Mouse (Mus musculus): Measurements from ENCODE around the gene Ttll10. TPM values are rescaled to one million over a fixed set of nuclear protein-coding genes. Genes with fewer than 3 reads are reported as not detected.

Gene Ttll10
- polyA plus RNA-seq, 1 experiment, result not detected

DNA sequence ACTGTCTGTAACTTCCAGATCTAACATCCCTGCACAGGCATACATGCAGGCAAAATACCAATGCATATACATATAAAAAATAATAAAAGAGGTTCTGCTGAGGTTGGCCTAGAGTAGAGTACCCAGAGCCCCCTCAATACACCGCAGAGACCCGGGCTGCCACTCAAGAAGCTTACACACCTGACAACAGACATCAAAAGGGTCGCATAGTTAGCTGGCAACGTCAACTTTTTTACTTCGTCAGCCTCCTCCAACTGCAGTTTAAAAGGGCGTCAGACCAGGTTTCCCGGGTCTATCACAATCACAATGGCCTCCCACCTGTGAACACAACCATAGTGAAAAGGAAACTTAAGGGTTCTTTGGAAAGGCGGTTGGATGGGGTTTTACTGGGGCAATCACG lies 35.7 kb downstream of the Ttll10 start:
- no peak overlapping the region for H3K4me3 ChIP-seq (ENCODE audit: extremely low read depth, insufficient read depth, insufficient read length)
- no peaks in the 10 kb centered on the region for H3K27me3 ChIP-seq (ENCODE audit: control insufficient read depth, insufficient read depth, low read length)
- H3K27ac ChIP-seq (ENCODE audit: insufficient read depth, low read length), result no peak overlapping the region
- no peak for DNase-seq (ENCODE audit: low read depth in 1 of 2, low spot score in 2 of 2)
- H3K4me1 ChIP-seq (ENCODE audit: control insufficient read depth, insufficient read depth, insufficient read length), result peaks cover 14% of the 10 kb centered on the region; the same call in 1 of the 2 replicates
- H3K36me3 ChIP-seq (ENCODE audit: control insufficient read depth, insufficient read depth, low read length), result no peaks in the 10 kb centered on the region; the same call in 1 of the 2 replicates
- 86% methylated on average over 9 of the region's 9 CpGs for WGBS
- no peak for TF ChIP-seq CTCF (IDR thresholded peaks at IDR 0.05; ENCODE audit: extremely low read depth, insufficient read depth, insufficient read length, insufficient replicate concordance)
- TF ChIP-seq POLR2A (IDR thresholded peaks at IDR 0.05; ENCODE audit: low read depth, low read length), result no peak

DNA sequence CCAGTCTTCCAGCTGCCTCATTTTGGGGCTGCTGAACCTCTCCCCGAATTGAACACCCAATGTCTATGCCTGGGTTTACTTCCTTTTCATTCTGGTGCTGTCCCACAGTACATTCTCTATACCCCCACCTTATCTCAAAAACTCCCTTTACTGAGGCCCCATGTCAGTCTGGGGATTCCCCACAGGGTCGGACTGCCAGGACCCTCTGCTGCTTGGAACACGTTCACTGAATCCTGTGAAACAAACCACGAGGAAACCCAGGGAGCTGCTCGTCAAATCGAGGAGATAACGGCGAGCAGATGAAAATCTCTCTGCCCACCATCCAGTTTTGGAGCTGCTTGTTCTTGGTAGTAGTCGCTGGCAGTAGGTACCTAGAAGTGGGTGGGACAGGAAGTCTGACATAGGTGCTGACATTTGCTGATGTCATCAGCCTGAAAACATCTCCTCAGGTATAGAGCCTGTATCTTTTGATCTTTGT lies 37.2 kb downstream of the Ttll10 start:
- Histone ChIP-seq H3K4me3 (ENCODE audit: extremely low read depth, insufficient read depth, insufficient read length) (no peak overlapping the region), H3K27me3 (ENCODE audit: control insufficient read depth, insufficient read depth, low read length) (no peaks in the 10 kb centered on the region), H3K36me3 (ENCODE audit: control insufficient read depth, insufficient read depth, low read length) (no peaks in the 10 kb centered on the region), H3K27ac (ENCODE audit: insufficient read depth, low read length) (peak overlapping the region; percentile 89), H3K4me1 (ENCODE audit: control insufficient read depth, insufficient read depth, insufficient read length) (peaks cover 14% of the 10 kb centered on the region; the same call in 1 of the 2 replicates)
- DNase-seq (ENCODE audit: low read depth in 1 of 2, low spot score in 2 of 2), result peak in 1 of 2 experiments; percentile 63
- WGBS, result 44% methylated on average over 9 of the region's 9 CpGs
- no peak for TF ChIP-seq CTCF (IDR thresholded peaks at IDR 0.05; ENCODE audit: extremely low read depth, insufficient read depth, insufficient read length, insufficient replicate concordance)
- TF ChIP-seq POLR2A (IDR thresholded peaks at IDR 0.05; ENCODE audit: low read depth, low read length), result no peak; the same call in 1 of the 2 replicates

DNA sequence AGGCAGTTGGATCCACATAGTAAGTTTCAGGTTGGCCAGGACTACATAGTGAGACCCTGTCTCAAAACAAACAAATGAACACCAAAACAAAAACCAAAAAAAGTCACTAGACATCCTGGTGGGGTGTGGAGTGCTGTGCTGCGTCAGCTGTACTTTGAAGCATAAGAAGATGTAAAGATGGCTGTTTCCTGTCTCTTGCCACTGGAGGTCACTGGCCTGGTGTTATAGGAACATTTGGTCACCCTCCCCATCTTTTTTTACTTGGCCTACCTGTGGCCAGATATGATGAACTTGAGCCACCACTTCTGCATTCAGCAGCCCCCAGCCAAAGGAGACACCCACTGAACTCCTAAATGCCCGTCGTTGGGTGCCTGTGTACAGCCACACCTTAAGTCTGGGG lies 37.8 kb downstream of the Ttll10 start:
- no peak for DNase-seq (ENCODE audit: low read depth in 1 of 2, low spot score in 2 of 2)
- Histone ChIP-seq H3K27ac (ENCODE audit: insufficient read depth, low read length) (peak overlapping the region; percentile 89), H3K27me3 (ENCODE audit: control insufficient read depth, insufficient read depth, low read length) (no peaks in the 10 kb centered on the region), H3K36me3 (ENCODE audit: control insufficient read depth, insufficient read depth, low read length) (no peaks in the 10 kb centered on the region; the same call in 1 of the 2 replicates), H3K4me3 (ENCODE audit: extremely low read depth, insufficient read depth, insufficient read length) (no peak overlapping the region), H3K4me1 (ENCODE audit: control insufficient read depth, insufficient read depth, insufficient read length) (peaks cover 11% of the 10 kb centered on the region; the same call in 1 of the 2 replicates)
- WGBS, result 52% methylated on average over 3 of the region's 3 CpGs
- no peak for TF ChIP-seq POLR2A (IDR thresholded peaks at IDR 0.05; ENCODE audit: low read depth, low read length)
- TF ChIP-seq CTCF (IDR thresholded peaks at IDR 0.05; ENCODE audit: extremely low read depth, insufficient read depth, insufficient read length, insufficient replicate concordance), result no peak

DNA sequence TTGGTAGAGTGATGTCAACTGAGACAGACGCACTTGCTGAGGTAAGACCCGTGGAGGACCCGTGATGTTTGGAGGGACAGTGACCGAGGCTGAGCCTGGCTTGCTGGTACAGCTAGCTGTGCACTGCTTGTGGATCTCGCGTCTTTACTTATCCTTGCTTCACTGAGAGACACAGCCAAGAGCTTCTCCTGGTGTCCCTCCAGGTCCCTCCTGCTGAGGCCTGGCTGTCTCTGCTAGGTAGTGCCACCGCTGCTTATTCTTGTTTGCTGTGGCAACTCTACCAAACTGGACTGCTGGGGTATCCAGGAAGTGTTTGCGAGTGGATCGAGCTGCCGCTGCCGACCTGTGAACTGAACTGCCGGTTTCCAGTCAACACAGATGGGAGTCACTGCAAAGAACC lies 39.4 kb downstream of the Ttll10 start:
- WGBS, result 97% methylated on average over 12 of the region's 12 CpGs
- no peak overlapping the region for H3K4me3 ChIP-seq (ENCODE audit: extremely low read depth, insufficient read depth, insufficient read length)
- peaks cover 1% of the 10 kb centered on the region; the same call in 1 of the 2 replicates for H3K36me3 ChIP-seq (ENCODE audit: control insufficient read depth, insufficient read depth, low read length)
- DNase-seq (ENCODE audit: low read depth in 1 of 2, low spot score in 2 of 2), result no peak
- TF ChIP-seq CTCF (IDR thresholded peaks at IDR 0.05; ENCODE audit: extremely low read depth, insufficient read depth, insufficient read length, insufficient replicate concordance), result no peak
- no peak for TF ChIP-seq POLR2A (IDR thresholded peaks at IDR 0.05; ENCODE audit: low read depth, low read length)
- no peaks in the 10 kb centered on the region for H3K27me3 ChIP-seq (ENCODE audit: control insufficient read depth, insufficient read depth, low read length)
- peaks cover 3% of the 10 kb centered on the region; the same call in 1 of the 2 replicates for H3K4me1 ChIP-seq (ENCODE audit: control insufficient read depth, insufficient read depth, insufficient read length)
- no peak overlapping the region for H3K27ac ChIP-seq (ENCODE audit: insufficient read depth, low read length)

DNA sequence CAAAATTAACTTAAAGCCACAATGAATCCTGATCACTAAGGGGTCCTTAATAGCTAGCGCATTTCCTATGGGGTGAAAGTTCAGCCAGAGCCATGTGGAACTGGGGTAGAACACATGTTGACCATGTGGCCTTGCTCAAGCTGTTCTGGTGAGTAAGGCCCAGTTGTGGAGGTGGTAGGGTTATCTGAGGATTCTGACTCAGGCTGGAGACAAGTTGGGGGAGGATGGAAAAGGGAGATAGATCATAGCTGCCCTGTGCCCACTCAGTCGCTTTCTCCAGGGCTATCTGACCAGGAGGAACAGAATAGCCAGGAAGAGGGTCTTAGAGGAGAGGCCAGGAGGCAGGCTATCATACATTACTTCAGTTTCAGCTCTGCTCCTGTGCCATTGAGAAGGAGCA lies 44.8 kb downstream of the Ttll10 start:
- Histone ChIP-seq H3K27me3 (ENCODE audit: control insufficient read depth, insufficient read depth, low read length) (no peaks in the 10 kb centered on the region), H3K4me3 (ENCODE audit: extremely low read depth, insufficient read depth, insufficient read length) (peak overlapping the region; percentile 5; the same call in 1 of the 2 replicates), H3K4me1 (ENCODE audit: control insufficient read depth, insufficient read depth, insufficient read length) (no peaks in the 10 kb centered on the region), H3K36me3 (ENCODE audit: control insufficient read depth, insufficient read depth, low read length) (peaks cover 16% of the 10 kb centered on the region), H3K27ac (ENCODE audit: insufficient read depth, low read length) (no peak overlapping the region)
- DNase-seq (ENCODE audit: low read depth in 1 of 2, low spot score in 2 of 2), result no peak
- TF ChIP-seq POLR2A (IDR thresholded peaks at IDR 0.05; ENCODE audit: low read depth, low read length), result no peak
- TF ChIP-seq CTCF (IDR thresholded peaks at IDR 0.05; ENCODE audit: extremely low read depth, insufficient read depth, insufficient read length, insufficient replicate concordance), result no peak
- WGBS, result 90% methylated on average over 2 of the region's 2 CpGs

DNA sequence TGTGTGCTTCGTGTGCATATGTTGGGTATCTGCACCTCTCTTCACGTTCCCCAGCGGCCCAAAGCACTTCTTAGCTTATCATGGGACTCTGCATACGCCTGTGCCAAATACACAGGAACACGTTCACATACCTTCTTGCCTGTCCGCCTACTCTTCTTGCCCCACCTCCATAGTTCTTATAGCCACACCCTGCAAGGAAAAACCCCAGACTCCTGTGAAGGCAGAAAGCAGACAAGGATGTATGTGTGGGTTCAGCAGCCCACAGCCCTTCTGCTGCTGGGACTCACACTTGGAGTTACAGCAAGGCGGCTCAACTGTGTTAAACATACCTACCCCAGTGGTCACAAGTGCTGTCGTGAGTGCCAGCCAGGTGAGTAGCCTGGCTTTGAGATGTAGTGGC lies 45.6 kb downstream of the Ttll10 start, which contains the start of gene Tnfrsf4:
Tnfrsf4 (plus strand) TSS at position 207 of the 400 bp plus-strand sequence.
- Histone ChIP-seq H3K4me1 (ENCODE audit: control insufficient read depth, insufficient read depth, insufficient read length) (no peaks in the 10 kb centered on the region), H3K27ac (ENCODE audit: insufficient read depth, low read length) (no peak within 1 kb of the TSS; the same call in 1 of the 2 replicates), H3K4me3 (ENCODE audit: extremely low read depth, insufficient read depth, insufficient read length) (peak within 1 kb of the TSS; percentile 5; the same call in 1 of the 2 replicates), H3K27me3 (ENCODE audit: control insufficient read depth, insufficient read depth, low read length) (no peaks in the 10 kb centered on the region), H3K36me3 (ENCODE audit: control insufficient read depth, insufficient read depth, low read length) (peaks cover 24% of the 10 kb centered on the region)
- 79% methylated on average over 8 of the region's 8 CpGs for WGBS
- no peak for TF ChIP-seq CTCF (IDR thresholded peaks at IDR 0.05; ENCODE audit: extremely low read depth, insufficient read depth, insufficient read length, insufficient replicate concordance)
- TF ChIP-seq POLR2A (IDR thresholded peaks at IDR 0.05; ENCODE audit: low read depth, low read length), result no peak
- DNase-seq (ENCODE audit: low read depth in 1 of 2, low spot score in 2 of 2), result no peak

DNA sequence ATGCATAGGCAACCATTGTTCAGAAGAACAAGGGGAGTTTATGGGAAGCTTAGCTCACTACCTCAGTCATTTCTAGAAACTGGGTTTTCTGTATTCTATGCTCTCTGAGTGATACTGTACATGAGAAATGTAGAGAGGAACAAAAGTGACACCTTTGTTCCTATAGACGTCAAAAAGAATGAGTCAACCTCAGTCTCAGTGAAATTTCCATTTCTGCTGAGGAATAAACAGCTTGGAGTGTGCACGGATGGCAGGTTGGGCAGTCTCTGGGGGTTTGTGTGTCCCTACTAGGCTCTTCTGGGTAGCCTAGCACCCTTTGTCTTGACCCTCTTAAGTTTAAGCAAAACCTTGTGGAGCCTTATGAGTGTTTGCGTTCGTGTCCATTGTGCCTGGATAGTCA lies 50.8 kb downstream of the Ttll10 start:
- H3K4me1 ChIP-seq (ENCODE audit: control insufficient read depth, insufficient read depth, insufficient read length), result no peaks in the 10 kb centered on the region
- WGBS, result 96% methylated on average over 4 of the region's 4 CpGs
- H3K27me3 ChIP-seq (ENCODE audit: control insufficient read depth, insufficient read depth, low read length), result no peaks in the 10 kb centered on the region
- no peak for DNase-seq (ENCODE audit: low read depth in 1 of 2, low spot score in 2 of 2)
- no peak overlapping the region for H3K4me3 ChIP-seq (ENCODE audit: extremely low read depth, insufficient read depth, insufficient read length)
- no peak overlapping the region for H3K27ac ChIP-seq (ENCODE audit: insufficient read depth, low read length)
- no peak for TF ChIP-seq POLR2A (IDR thresholded peaks at IDR 0.05; ENCODE audit: low read depth, low read length)
- no peak for TF ChIP-seq CTCF (IDR thresholded peaks at IDR 0.05; ENCODE audit: extremely low read depth, insufficient read depth, insufficient read length, insufficient replicate concordance)
- peaks cover 52% of the 10 kb centered on the region for H3K36me3 ChIP-seq (ENCODE audit: control insufficient read depth, insufficient read depth, low read length)
